Mouse (Mus musculus): ENCODE results near the gene Atp6v0b.

DNA sequence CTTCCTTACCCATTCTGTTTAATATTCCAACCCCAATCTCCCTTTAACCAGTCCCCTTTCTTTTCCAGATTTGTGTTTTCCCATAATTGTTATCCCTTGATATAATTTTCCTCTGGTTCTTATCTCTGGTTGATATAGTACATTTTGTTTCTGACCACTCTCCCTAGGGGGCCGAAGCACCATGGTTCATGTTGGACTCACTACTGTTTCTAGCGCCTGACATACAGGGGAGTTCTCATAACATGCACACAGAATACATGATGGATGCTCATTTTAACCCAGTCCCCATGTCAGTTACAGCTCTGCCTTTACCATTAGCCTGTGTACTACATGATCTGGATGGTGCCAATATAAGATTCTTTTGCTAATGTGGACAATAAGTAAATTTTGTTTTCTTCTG lies 787 bp upstream of the Atp6v0b start:
- TF ChIP-seq CTCF (conservative IDR thresholded peaks at IDR 0.05; ENCODE audit: insufficient read depth, insufficient read length, low read depth, low read length), result no peak
- no peak for TF ChIP-seq POLR2A (IDR thresholded peaks at IDR 0.05; ENCODE audit: low read depth, low read length)

All from kidney, adult 2 months (tissue).